Mouse (Mus musculus) 3T3-L1 (cell line): ENCODE measurements at regions not wholly inside any gene's neighbourhood (a gene's known extent, or its start where the extent isn't known, plus 50 kb on each side); places are given as distances from the start of the nearest gene placed in this dataset.

Experiments
- DNase-seq: peaks from one replicate; pipeline ENCODE4 v3.0.0-alpha.2; 2015; ENCODE audit warnings: low read depth, low spot score

DNA sequence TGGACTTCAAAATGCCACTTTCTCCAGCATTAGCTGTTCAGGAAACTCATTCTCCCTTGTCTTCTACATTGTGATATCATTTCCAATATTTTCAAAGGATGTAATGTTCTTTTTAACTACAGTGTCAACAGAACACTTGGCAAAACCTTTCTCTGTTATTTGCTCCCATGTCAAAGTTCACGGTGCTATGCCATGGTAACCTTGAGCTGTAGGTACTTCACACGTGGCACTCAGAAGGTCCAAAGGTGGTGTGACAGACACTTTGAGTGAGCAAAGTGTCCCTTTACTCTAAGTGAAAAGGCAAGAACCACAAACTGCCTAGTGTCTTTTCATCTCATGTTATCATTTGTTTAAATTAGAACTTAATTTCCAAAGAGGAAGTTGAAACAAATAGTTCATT is 53.3 kb upstream of the Tram2 start:
- no peak for DNase-seq

- peak; percentile 24 for DNase-seq
Observed at GRCm38 (mm10) chr1:21146961-21147360, 67.9 kb upstream of the Tram2 start.

GRCm38 (mm10) chr1:21161742-21162141 is 56.6 kb upstream of the Tmem14a start:
- DNase-seq = peak; percentile 94

GRCm38 (mm10) chr1:21166287-21166733 is 52.1 kb upstream of the Tmem14a start:
- peak; percentile 79 for DNase-seq

DNA sequence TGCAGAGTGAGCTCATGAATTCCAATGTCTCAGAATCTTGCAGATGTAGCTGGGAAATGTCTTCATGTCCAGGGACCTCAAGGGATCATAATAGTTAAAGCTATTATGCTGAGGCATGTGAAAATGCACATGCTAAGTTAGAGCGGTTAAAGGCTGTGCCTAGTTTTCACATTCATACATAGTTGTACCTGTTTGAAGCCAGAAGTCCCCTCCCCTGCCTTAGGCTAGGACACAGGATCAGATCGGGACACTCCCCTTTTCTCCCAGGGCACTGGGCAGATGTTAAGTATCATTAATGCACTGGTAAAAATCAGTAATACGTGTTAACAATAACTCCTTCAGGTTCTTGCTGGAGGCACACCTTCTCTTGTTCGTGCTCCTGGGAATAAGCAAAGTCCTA is 51.6 kb upstream of the Tmem14a start:
- no peak for DNase-seq
